Mouse (Mus musculus) spleen, adult 2 months (tissue): Measurements from ENCODE around the gene Vhl.

Experiments
- CTCF ChIP-seq: fragments of 200-500 bp; IDR thresholded peaks from 2 replicates; pipeline ENCODE4 v1.5.1; 2011; ENCODE audit warnings: mild to moderate bottlenecking, inconsistent platforms; ENCODE audit not compliant: insufficient read depth, insufficient read length, insufficient replicate concordance; ENCODE audit errors: extremely low read depth
- POLR2A ChIP-seq: fragments of 200-500 bp; IDR thresholded peaks from 2 replicates; pipeline ENCODE4 v1.6.1; 2011; ENCODE audit warnings: low read depth, low read length, inconsistent platforms

GRCm38 (mm10) chr6:113669821-113670220, 46.1 kb downstream of the Vhl start:
- TF ChIP-seq POLR2A (no peak), CTCF (no peak)
